Mouse (Mus musculus): ENCODE measurements around the gene Irak4. TPM values are rescaled to one million over a fixed set of nuclear protein-coding genes. Genes with fewer than 3 reads are reported as not detected.

The Irak4 gene
- total and polyA plus RNA-seq, 3 experiments, result 6.7 to 9.4 TPM; not detected in 1

DNA sequence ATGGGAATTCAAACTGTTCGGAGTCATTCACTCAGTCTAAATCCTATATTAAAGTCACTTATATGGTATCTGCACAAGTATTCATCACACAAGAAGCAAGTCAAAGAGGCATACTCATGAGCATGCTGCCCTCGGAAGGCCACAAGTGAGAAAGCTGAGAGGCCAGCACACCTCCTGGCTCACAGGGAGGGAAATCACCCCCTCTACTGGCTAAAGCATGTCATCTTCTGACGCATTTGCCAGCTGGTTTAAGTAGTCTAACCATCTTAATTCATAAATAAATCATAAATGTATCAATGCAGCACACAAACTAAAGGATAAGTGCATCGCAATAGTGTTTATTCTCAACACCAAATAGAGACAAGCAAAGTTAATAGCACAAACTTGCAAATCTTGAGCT lies 41.3 kb downstream of the Irak4 start:
- Histone ChIP-seq H3K4me3 (ENCODE audit: control insufficient read depth in 1 of 2, insufficient read depth in 1 of 2, low read depth in 2 of 2, low read length in 2 of 2) (no peak overlapping the region), H3K9me3 (replicated peaks; ENCODE audit: insufficient read depth, low read length) (no peaks in the 10 kb centered on the region), H3K27ac (ENCODE audit: control insufficient read depth, low read depth, low read length) (no peak overlapping the region), H3K36me3 (ENCODE audit: control insufficient read depth in 1 of 2, insufficient read depth in 2 of 2, low read length in 2 of 2) (peaks cover 10 to 44% of the 10 kb centered on the region in 2 experiments), H3K9ac (ENCODE audit: control insufficient read depth, low read depth, low read length, poor library complexity, severe bottlenecking) (no peak overlapping the region), H3K79me2 (ENCODE audit: control insufficient read depth, insufficient read depth, low read length, poor library complexity) (peaks cover 14% of the 10 kb centered on the region), H3K4me1 (ENCODE audit: control insufficient read depth in 1 of 2, insufficient read depth in 2 of 2, low read length in 2 of 2) (peaks cover 2 to 7% of the 10 kb centered on the region in 2 experiments), H3K27me3 (ENCODE audit: control insufficient read depth in 1 of 2, insufficient read depth in 2 of 2, low read length in 2 of 2) (no peaks in the 10 kb centered on the region)
- TF ChIP-seq CTCF (IDR thresholded peaks at IDR 0.05 in 2 of 3, conservative IDR thresholded peaks at IDR 0.05 in 1 of 3; ENCODE audit: control insufficient read depth in 1 of 3, insufficient read depth in 1 of 3, low read depth in 2 of 3, low read length in 3 of 3, poor library complexity in 1 of 3, severe bottlenecking in 1 of 3), result peak; percentile 45 to 53 (median 47)
- TF ChIP-seq GABPA (IDR thresholded peaks at IDR 0.05; ENCODE audit: low read depth, low read length), result no peak
- TF ChIP-seq RAD21 (IDR thresholded peaks at IDR 0.05; ENCODE audit: low read depth, low read length), result peak; percentile 8; the same call in 1 of the 2 replicates
- TF ChIP-seq HCFC1 (IDR thresholded peaks at IDR 0.05; ENCODE audit: low read depth, low read length), result no peak
- TF ChIP-seq ZNF384 (IDR thresholded peaks at IDR 0.05; ENCODE audit: low read depth, low read length), result no peak
- 0 out of 2 replicates have a peak, but pooled peaks have one; percentile 8 for TF ChIP-seq SMC3 (IDR thresholded peaks at IDR 0.05; ENCODE audit: low read depth, low read length)
- no peak for TF ChIP-seq CHD1 (IDR thresholded peaks at IDR 0.05; ENCODE audit: low read depth, low read length)
- TF ChIP-seq MEF2A (IDR thresholded peaks at IDR 0.05; ENCODE audit: extremely low read depth, insufficient replicate concordance, low read depth, low read length, poor library complexity, severe bottlenecking), result no peak
- no peak for TF ChIP-seq E2F4 (IDR thresholded peaks at IDR 0.05; ENCODE audit: borderline replicate concordance, low read depth, low read length)
- TF ChIP-seq MAFK (IDR thresholded peaks at IDR 0.05; ENCODE audit: borderline replicate concordance, low read depth, low read length), result no peak
- peak; percentile 63 for DNase-seq (ENCODE audit: low read depth, low spot score)

DNA sequence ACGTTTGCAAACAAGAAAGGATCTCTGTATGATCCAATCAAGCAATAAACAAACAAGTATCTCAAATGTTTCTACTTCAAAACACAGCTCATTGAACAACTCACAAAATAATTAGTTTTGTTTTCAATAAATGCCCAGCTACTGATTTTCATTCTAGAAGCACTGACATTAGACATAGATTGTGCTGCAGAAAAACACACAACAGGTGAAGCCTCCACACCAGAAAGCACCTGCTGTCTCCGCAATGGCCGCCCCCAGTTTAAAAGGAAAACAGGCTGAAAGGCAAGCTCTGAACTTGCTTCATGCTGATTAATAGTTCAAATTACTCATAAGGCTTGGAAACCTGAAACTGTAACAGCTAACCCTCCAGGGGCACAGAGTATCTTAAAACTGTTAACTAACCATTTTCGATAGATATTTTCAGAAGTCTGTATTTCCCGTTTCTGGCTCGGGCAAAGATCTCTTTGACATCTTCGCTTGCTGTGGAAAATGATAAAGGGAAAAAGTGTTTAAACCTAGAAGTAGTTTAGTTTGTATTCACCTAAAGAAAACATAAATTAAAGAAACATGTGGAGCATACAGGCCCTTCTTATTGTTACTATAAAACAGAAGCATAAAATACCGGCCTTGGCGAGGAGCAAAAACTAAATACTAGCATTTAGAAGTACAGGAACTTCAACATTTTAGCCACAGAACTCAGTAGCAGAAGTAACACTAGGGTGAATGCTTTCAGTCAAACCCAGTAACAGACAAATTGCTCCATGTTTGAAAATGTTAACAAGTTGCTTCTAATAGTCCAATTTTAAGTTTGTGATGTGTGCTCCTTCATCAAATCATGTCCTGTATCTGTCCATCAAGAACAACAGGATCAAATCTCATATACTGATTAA lies 44.6 kb downstream of the Irak4 start:
- no peaks in the 10 kb centered on the region for H3K9me3 ChIP-seq (replicated peaks; ENCODE audit: insufficient read depth, low read length)
- H3K4me1 ChIP-seq (ENCODE audit: control insufficient read depth in 1 of 2, insufficient read depth in 2 of 2, low read length in 2 of 2), result peaks cover 19% of the 10 kb centered on the region in 2 experiments
- H3K36me3 ChIP-seq (ENCODE audit: control insufficient read depth in 1 of 2, insufficient read depth in 2 of 2, low read length in 2 of 2), result peaks cover 23 to 25% of the 10 kb centered on the region in 2 experiments
- H3K27ac ChIP-seq (ENCODE audit: control insufficient read depth, low read depth, low read length), result peak overlapping the region; percentile 46
- peak; percentile 77 for DNase-seq (ENCODE audit: low read depth, low spot score)
- H3K4me3 ChIP-seq (ENCODE audit: control insufficient read depth in 1 of 2, insufficient read depth in 1 of 2, low read depth in 2 of 2, low read length in 2 of 2), result peak overlapping the region; percentile 27 to 98
- TF ChIP-seq ZMIZ1 (IDR thresholded peaks at IDR 0.05; ENCODE audit: low read depth, low read length) (no peak), POLR2A (IDR thresholded peaks at IDR 0.05; ENCODE audit: control insufficient read depth in 1 of 2, insufficient read depth in 1 of 2, low read depth in 1 of 2, low read length in 2 of 2, poor library complexity in 1 of 2) (peak in 1 of 2 experiments; percentile 30; a peak in 1 of 4 replicates), UBTF (IDR thresholded peaks at IDR 0.05; ENCODE audit: borderline replicate concordance, insufficient read depth, low read depth, low read length) (peak; percentile 75; the same call in 1 of the 2 replicates), E2F4 (IDR thresholded peaks at IDR 0.05; ENCODE audit: borderline replicate concordance, low read depth, low read length) (no peak), MAX (IDR thresholded peaks at IDR 0.05; ENCODE audit: low read length) (no peak), USF1 (IDR thresholded peaks at IDR 0.05; ENCODE audit: low read depth, low read length) (no peak), EP300 (IDR thresholded peaks at IDR 0.05; ENCODE audit: low read depth in 1 of 2, low read length in 2 of 2) (peak in 1 of 2 experiments; percentile 35; a peak in 3 of 4 replicates), MYC (IDR thresholded peaks at IDR 0.05; ENCODE audit: low read depth, low read length) (0 out of 2 replicates have a peak, but pooled peaks have one; percentile 26), ETS1 (IDR thresholded peaks at IDR 0.05; ENCODE audit: low read depth, low read length) (0 out of 2 replicates have a peak, but pooled peaks have one; percentile 17), HCFC1 (IDR thresholded peaks at IDR 0.05; ENCODE audit: low read depth, low read length) (0 out of 2 replicates have a peak, but pooled peaks have one; percentile 33), TBP (IDR thresholded peaks at IDR 0.05; ENCODE audit: low read depth, low read length) (0 out of 2 replicates have a peak, but pooled peaks have one; percentile 29), ELF1 (IDR thresholded peaks at IDR 0.05; ENCODE audit: low read depth, low read length) (0 out of 2 replicates have a peak, but pooled peaks have one; percentile 10), MXI1 (IDR thresholded peaks at IDR 0.05; ENCODE audit: low read depth, low read length) (peak; percentile 68), SIN3A (IDR thresholded peaks at IDR 0.05; ENCODE audit: low read length) (peak; percentile 54), CHD1 (IDR thresholded peaks at IDR 0.05; ENCODE audit: low read depth, low read length) (0 out of 2 replicates have a peak, but pooled peaks have one; percentile 89)
- H3K9ac ChIP-seq (ENCODE audit: control insufficient read depth, low read depth, low read length, poor library complexity, severe bottlenecking), result peak overlapping the region; percentile 93
- H3K27me3 ChIP-seq (ENCODE audit: control insufficient read depth in 1 of 2, insufficient read depth in 2 of 2, low read length in 2 of 2), result no peaks in the 10 kb centered on the region
- peaks cover 14% of the 10 kb centered on the region for H3K79me2 ChIP-seq (ENCODE audit: control insufficient read depth, insufficient read depth, low read length, poor library complexity)
